9 mouse cellular contexts compared by ENCODE assay signal in the genomic region with DNA sequence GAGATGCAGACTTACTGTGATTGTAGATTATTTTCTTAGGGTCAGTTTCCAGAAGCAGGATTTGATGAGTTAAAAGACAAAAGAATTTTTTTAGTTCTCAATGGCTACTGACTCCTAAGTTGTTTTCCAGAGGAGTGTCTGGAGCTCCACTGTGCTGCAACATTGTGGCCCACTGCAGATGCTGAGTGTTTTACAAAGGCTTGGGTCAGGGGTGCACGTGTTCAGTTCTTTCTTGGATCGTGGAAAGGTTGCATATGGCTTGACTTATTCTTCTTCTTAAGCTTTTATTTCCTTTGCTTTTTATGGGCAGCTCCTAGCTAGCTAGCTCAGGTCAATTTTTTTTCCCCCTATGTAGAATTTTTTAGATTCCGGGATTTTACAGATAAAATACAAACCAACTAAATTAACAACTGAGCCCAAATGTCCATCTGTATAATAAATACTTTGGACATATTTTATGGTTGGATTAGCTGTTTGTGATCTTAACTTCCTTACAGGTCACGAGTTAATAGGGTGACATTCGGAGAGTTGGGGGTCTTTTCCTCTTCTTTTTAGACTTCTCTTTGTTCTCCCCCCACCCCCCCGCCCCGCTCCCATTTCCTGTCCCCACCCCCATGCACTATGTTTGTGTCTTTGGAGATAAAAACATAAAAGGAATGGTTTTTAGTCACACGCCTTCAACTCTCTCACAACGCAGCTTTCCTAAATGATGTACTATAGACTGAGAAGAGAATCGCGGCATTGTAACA. TPM values are rescaled to one million over a fixed set of nuclear protein-coding genes. Genes with fewer than 3 reads are reported as not detected.
A peak's percentile ranks its signal among the peaks of the same experiment; 100 is the strongest.
DNase-seq lines count a peak whose midpoint lies in the region; ATAC-seq and TF ChIP-seq lines count a peak whose summit lies in the region.
"Had no signal": no experiment of that assay in that cellular context is flagged by ENCODE, and none has a peak within 500 bp of the region (broad histone marks: within the 10 kb centered on the region; RNA-seq: fewer than 3 reads in every experiment).

No protein-coding gene starts in this region.

- peaks cover 44% of the 10 kb centered on the region for H3K4me1 ChIP-seq in forebrain, embryonic 15.5 days
- H3K4me1 ChIP-seq in limb, embryonic 13.5 days = peaks cover 60% of the 10 kb centered on the region
- no peaks in the 10 kb centered on the region for H3K4me1 ChIP-seq in thymus, adult 2 months (replicated peaks; ENCODE audit: control insufficient read depth, insufficient read depth, low read length)

- no peaks in the 10 kb centered on the region for H3K36me3 ChIP-seq in forebrain, embryonic 15.5 days
- no peaks in the 10 kb centered on the region for H3K36me3 ChIP-seq in limb, embryonic 13.5 days
- no peaks in the 10 kb centered on the region for H3K36me3 ChIP-seq in thymus, adult 2 months (ENCODE audit: control insufficient read depth, insufficient read depth, low read length)

- no peaks in the 10 kb centered on the region for H3K27me3 ChIP-seq in forebrain, embryonic 15.5 days
- H3K27me3 ChIP-seq in limb, embryonic 13.5 days = no peaks in the 10 kb centered on the region
- H3K27me3 ChIP-seq in thymus, adult 2 months (ENCODE audit: control insufficient read depth, insufficient read depth, low read length) = no peaks in the 10 kb centered on the region; the same call in 1 of the 2 replicates

- TF ChIP-seq CTCF in thymus, adult 2 months (IDR thresholded peaks at IDR 0.05; ENCODE audit: borderline replicate concordance, control insufficient read depth, extremely low read depth, insufficient read depth, low read length, poor library complexity) = no peak

- DNase-seq in embryo, embryonic 11 days = peak; percentile 49
- no peak for DNase-seq in embryo, embryonic 10.5 days (ENCODE audit: low spot score)
- peak; percentile 18 for DNase-seq in kidney, postnatal 14 days
- DNase-seq in kidney, adult 18-20 months = no peak
- no peak for DNase-seq in ovary, adult 18-20 months (ENCODE audit: low spot score)
- no peak for DNase-seq in thymus, adult 2 months
- DNase-seq: layer of hippocampus, adult 9-11 months had no signal

- no peak overlapping the region for H3K9ac ChIP-seq in forebrain, embryonic 15.5 days (replicated peaks)
- H3K9ac ChIP-seq in limb, embryonic 13.5 days = no peak overlapping the region

- peak overlapping the region; percentile 80; the same call in 1 of the 2 replicates for H3K27ac ChIP-seq in forebrain, embryonic 15.5 days (replicated peaks)
- H3K27ac ChIP-seq in limb, embryonic 13.5 days = no peak overlapping the region
- no peak overlapping the region for H3K27ac ChIP-seq in thymus, adult 2 months (ENCODE audit: control insufficient read depth, insufficient read depth, low read length)

- H3K4me3 ChIP-seq in forebrain, embryonic 15.5 days = no peak overlapping the region
- no peak overlapping the region for H3K4me3 ChIP-seq in limb, embryonic 13.5 days
- no peak overlapping the region for H3K4me3 ChIP-seq in thymus, adult 2 months (ENCODE audit: control insufficient read depth, insufficient read depth, low read length)

- no peak for TF ChIP-seq POLR2A in thymus, adult 2 months (IDR thresholded peaks at IDR 0.05; ENCODE audit: control insufficient read depth, extremely low read depth, insufficient read depth, low read length, poor library complexity)

- H3K4me2 ChIP-seq in forebrain, embryonic 15.5 days (replicated peaks) = no peak overlapping the region
- H3K4me2 ChIP-seq in limb, embryonic 13.5 days (replicated peaks) = peak overlapping the region; percentile 59

- 32% methylated on average over 11 of the region's 11 CpGs for WGBS in forebrain, embryonic 15.5 days
- WGBS in limb, embryonic 13.5 days = 8% methylated on average over 11 of the region's 11 CpGs
- 20% methylated on average over 11 of the region's 11 CpGs for WGBS in thymus, adult 2 months

- H3K9me3 ChIP-seq in forebrain, embryonic 15.5 days = no peaks in the 10 kb centered on the region
- H3K9me3 ChIP-seq in limb, embryonic 13.5 days = no peaks in the 10 kb centered on the region

- ATAC-seq in forebrain, embryonic 15.5 days (replicated peaks) = peak; percentile 35; the same call in 1 of the 2 replicates
- no peak for ATAC-seq in limb, embryonic 13.5 days (ENCODE audit: low FRiP score, low read depth)

RNA-seq across cellular contexts. Expression of gene Tead1, which starts 40.5 kb away (rescaled TPM):
- polyA plus RNA-seq in forebrain, embryonic 15.5 days (2015; fragmentation: Nextera tagmentation; extraction: Ambion mirVana) = 18.0 and 18.3 TPM in 2 replicates
- 30.8 and 33.8 TPM in 2 replicates for polyA plus RNA-seq in limb, embryonic 13.5 days (2015; fragmentation: Nextera tagmentation; extraction: Ambion mirVana)
- polyA plus RNA-seq in thymus, adult 2 months (2012; rRNA removed) = 3.2 and 4.4 TPM in 2 replicates

Comparison
In these comparisons a context has a peak if more than half of its experiments do, and no peak if none do; other contexts are left out.
1. DNase-seq: peak in embryo, embryonic 11 days (single experiment) and kidney, postnatal 14 days (single experiment); none in embryo, embryonic 10.5 days (single experiment), kidney, adult 18-20 months (single experiment), ovary, adult 18-20 months (single experiment) and thymus, adult 2 months (single experiment).